Mouse (Mus musculus): ENCODE measurements around the gene Gse1.

DNA sequence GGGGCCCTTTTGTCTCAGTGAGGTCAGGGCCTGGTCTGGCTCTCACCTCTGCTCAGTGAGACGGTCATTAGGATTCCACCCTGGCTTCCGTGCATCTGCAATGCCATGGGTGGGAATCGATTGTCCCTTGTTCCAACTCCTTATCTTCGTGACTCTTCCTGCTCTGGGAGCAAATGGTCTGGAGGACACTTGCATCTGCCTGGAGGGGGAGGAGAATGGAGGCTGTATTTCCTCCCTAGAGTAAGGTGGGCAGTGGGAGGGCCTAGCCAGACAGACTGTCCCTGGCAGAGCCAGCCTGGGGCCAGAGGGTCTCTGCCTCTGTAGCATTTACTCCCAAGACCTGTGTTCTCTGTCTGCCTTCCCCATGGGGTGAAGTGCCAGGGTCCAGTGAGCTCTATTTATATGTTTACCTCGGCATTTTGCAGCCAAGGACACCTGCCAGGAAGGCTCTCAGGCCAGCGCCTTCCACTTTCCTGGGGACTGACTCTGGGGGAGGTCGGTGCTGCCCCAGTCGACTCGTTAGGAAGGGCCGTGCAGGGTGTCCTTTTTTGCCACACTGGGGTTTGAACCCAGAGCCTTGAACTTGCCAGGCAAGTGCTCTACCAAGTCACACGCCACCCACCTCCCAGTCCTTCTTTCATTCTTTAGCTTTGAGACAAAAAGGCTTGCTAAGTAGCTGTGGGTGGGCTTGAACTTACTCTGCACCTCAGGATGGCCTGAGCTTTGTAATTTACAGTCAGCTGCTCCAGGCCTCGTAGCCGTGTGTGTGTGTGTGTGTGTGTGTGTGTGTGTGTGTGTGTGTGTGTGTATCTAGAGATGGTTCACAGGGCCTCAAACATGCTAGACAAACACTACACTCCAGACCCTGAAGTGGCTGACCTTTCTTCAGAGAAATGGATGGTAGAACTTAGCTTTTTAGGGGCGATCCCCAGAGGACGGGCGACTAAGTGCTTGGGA lies 265.5 kb downstream of the Gse1 start:
- TF ChIP-seq GATA1 (IDR thresholded peaks at IDR 0.05; ENCODE audit: low read length), result no peak
- no peak for TF ChIP-seq TAL1 (IDR thresholded peaks at IDR 0.05; ENCODE audit: low read length)
